Mouse (Mus musculus) retina, embryonic 14.5 days (tissue): ENCODE results near the gene Esrrg.

Experiments
- DNase-seq: peaks from one replicate; pipeline ENCODE4 v3.0.0-alpha.2; 2015; ENCODE audit warnings: low spot score

Gene Esrrg

GRCm38 (mm10) chr1:187770234-187770633 is 161.6 kb downstream of the Esrrg start:
- no peak for DNase-seq

GRCm38 (mm10) chr1:187771067-187771466 is 162.5 kb downstream of the Esrrg start:
- DNase-seq, result no peak

DNA sequence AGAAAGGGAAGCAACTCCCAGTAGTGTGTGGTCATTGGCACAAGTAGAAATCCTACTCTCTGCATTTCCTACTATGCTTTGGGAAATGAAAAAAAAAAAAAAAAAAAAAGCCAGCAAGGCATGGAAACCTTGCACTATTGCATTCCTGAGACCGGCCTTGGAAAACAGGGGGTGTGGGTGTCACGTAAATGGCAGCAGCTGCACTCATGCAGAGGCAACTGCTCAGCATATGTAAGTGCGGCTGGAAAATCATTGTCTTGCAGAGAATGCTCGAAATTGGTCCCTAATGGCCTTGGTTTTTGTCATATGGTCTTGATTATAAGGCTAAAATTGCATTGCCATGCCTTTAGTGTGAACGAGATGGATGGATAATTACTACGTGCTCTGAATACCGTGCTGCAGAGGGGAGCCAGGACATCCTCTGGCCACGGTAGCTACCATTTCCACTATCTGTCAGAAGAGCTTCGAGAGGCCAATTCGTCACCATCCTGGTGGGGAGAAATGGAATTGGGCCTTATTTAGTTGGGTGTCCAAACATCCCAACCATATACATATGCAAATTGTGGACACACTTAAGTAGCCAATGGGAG is 171.1 kb downstream of the Esrrg start:
- DNase-seq, result no peak

- no peak for DNase-seq
Measured at GRCm38 (mm10) chr1:187785226-187785625, 176.6 kb downstream of the Esrrg start.

DNA sequence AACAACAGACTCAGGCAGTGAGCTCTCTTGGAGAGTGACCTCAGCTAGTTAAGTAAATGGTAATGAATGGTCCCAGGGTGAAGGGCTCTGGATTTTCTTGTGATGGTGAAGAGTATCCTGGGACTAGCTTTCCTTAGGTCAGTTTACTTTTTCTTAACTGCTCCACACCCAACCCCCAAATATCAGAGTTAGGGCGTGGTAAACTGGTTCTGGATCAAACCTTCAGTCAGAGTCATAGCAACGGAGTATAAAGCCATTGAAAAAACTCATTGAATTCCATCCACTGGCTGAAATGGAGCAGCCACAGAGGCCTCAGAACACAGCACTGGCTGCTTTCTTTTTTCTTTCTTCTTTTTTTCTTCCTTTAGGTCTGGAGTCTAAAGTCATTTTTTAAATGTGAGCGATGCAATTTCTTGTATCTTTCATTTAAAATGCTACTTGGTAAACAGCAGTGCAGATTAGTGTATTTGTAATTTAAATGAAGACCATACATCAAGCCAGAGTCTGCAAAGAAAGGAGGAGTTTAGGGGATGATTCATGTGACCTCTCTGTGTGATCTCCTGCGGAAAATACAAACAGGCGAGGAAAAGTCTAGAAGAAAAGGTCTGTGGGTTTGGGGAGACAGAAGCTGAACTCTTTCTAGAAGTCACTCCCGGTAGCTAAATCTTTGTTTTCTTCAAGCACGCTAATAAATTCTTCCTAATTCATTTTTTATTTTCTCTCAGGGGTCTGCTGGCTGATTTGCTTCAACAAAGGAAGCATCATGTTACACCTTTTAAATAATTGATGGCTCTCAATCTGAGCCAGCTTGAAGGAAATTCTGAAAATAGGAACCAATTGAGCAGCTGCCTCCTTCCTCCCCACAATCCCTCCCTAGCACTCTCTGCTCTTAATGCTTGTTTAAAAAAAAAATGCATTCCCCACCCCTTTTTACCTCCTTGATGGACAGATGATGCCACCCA is 178.7 kb downstream of the Esrrg start:
- DNase-seq, result peak; percentile 62

DNA sequence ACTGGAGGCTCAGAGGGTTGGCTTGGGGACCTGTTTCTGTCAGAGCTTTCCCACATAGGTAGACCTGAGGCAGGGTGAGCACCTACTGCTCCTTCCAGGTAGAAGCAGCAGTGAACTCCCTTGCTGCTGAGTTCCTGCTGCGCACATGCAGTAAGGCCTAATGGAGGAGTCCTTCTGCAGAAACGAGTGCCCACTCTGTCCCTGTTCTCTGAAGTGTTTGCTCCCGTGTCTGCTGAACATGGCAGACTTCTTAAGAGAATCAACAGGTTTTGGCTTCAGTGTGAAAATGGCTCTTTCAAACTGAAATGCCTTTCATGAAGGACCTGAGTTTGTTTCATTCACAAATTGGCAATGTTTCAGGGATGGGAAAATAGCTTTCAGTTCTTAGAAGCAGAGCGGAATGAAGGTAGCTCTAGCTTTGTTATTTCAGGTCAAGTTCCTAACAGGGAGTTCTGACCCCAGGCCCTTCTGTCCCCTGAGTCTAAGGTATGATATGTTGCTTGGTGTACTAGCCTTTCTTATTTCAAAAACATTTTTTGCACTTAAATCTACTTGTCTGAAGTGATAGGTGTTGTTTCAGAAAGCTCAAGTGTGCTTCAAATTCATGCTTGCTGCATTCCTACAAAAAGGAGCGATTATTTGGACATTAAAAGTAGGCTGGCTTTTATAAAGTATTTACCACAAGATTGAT is 185.8 kb downstream of the Esrrg start:
- no peak for DNase-seq

DNA sequence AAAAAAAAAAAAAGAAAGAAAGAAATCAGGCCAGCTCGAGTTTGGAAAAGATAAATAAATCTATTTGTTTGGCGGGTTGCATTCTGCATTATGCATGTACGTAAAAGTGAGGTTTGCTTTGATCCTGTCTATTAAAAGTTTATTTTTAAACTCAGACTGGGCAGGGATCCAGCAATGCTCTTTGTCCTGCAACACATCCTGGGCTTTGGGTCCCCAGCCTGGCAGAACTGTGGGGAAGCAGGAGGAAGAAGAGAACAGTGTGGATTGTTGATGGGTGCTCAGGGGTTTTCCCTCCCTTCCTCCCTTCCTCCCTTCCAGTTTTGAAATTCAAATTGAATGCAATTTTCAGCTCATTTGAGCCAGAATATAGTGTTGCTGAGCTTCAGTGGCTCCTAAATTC is 187.0 kb downstream of the Esrrg start:
- DNase-seq, result no peak

DNA sequence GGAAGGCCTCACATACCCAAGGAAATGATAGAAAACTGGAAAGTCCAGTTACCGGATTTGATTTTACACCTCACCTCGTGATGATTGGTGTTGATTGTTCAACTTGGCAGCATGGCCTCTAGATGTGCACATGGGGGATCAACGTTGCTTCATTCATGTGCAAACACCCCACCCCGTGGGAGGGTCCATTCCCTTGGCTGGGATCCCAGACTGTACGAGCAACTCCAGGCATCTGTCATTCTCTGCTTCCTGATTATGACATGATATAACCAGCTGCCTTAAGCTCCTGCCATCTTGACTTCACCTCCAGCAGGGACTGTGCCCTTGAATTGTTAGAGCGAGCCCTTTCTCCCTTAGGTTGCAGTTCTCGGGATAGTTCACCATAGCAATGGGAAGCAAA is 190.7 kb downstream of the Esrrg start:
- DNase-seq, result no peak

DNA sequence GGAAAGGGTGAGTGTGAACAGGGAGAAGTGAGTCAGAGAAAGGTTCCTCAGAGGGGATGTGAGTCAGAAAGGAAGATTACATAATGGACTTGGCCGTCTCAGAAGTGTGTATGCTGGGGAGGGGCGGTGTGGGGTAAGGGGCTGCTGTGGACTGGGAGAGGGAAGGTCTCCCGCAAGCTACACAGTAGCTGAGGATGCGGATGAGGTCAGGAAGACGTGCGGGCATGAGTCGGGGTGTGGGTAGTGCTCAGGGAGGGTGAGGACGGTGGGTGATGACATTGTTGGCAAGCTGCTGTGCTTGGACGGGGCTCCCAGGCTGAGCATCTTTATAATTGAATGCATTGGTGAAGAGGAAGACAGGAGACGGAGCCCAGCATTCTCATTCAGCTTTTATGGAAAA is 192.2 kb downstream of the Esrrg start:
- no peak for DNase-seq

DNA sequence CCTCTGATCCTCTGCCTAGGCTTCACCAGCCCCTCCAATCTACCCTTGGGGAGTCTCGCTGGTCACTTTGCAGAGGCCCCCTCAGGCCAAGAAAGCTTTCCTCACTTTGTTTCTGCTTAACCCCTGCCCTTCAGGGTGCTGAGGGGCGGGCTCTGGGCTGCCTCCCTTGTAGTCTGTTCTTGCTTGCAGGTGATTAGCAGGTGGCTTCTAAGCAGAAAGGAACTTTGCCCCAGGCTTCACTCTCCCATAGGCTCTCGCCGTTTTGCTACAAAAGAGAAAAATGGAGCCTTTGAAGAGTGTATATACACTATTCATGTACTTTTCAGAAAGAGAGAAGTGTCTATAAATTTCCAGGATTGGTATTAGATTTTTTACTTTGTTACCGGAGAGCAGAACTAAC is 195.0 kb downstream of the Esrrg start:
- no peak for DNase-seq

GRCm38 (mm10) chr1:187803997-187804396 is 195.4 kb downstream of the Esrrg start:
- DNase-seq, result peak; percentile 34

GRCm38 (mm10) chr1:187805001-187805400 is 196.4 kb downstream of the Esrrg start:
- DNase-seq, result no peak

DNA sequence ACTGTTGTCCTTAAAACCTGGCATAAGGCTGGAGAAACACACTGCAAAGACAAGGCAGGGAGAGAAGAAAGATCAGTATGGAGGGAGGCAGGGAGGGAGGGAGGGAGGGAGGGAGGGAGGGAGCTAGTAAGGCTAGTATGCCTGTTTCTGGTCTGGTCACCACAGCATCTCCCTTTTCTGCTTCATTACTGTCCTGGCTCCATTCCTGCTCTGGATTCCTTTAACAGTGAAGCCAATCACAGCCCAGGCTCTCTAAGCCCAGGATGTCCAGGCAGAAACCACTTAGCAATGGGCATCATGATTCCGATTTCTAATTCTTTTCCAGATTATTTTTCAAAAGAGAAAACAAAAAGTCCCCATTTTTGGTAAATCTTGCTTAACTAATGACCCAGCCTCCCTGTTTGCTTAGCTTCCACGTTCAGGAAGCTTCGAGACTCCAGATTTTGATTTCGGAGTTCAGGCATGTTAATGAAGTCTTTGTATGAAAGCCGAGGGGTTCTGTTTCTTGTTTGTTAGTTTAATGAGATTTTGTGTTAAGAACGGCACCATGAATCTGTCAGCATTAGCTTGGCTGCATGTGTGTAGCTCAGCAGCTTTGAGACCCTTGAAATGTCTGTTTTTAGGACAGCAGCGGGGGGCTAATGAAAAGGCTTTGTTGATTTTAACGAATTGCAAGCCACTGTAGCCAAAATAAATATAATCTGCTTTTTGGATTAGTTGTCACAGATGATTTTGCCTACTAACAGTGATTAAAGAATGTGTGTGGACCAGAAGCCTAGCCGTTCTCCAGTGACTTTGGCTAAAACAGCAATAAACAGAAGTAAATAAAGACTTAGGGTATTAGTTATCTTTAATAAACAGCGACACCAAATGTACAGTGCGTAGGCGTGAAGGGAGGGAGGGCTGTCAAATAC is 199.1 kb downstream of the Esrrg start:
- DNase-seq, result peak; percentile 24

GRCm38 (mm10) chr1:187808391-187808922 is 199.9 kb downstream of the Esrrg start:
- no peak for DNase-seq

DNA sequence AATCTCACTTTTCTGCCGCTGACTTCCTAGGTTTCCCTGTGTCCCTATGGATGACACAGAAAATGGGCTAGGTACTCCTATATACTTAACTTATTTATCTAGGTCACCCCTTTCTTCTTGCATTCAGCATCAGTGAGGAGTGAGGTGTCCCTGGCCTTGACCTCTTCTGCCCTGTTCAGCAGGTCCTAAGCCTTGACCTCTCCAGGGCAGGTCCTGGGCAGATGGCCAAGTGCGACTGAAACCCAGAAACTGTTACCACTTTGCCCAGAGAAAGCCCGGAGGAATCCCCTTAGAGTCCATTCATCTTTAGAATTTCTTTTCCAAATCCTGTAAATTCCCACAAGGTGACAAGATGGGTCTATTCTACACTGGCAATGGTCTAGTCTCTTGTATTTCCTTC is 201.0 kb downstream of the Esrrg start:
- DNase-seq, result no peak

GRCm38 (mm10) chr1:187819406-187819805 is 210.8 kb downstream of the Esrrg start:
- no peak for DNase-seq

GRCm38 (mm10) chr1:187821368-187821811 is 212.8 kb downstream of the Esrrg start:
- DNase-seq, result peak; percentile 41

DNA sequence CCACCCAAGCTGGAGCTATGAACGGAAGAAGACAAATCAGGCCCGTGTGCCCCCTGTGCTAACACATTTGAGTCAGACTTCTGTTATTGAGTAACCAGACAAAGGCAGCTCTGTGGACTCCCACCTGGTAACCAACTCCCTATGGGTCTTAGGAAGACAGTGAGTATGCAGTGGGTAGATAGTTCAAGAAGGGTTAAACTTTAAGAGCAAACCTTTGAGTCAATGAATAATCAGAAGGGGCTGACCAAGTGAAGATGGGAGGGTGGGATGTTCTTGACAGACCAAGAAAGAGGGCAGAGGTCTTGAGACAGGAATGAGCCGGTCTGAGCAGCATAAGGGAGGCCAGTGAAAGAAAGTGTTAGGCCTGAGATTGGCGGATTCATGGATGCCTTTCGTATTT is 214.8 kb downstream of the Esrrg start:
- DNase-seq, result no peak

- no peak for DNase-seq
Measured at GRCm38 (mm10) chr1:187825421-187826097, 217.0 kb downstream of the Esrrg start.

- DNase-seq, result no peak
Measured at GRCm38 (mm10) chr1:187826140-187826539, 217.5 kb downstream of the Esrrg start.

DNA sequence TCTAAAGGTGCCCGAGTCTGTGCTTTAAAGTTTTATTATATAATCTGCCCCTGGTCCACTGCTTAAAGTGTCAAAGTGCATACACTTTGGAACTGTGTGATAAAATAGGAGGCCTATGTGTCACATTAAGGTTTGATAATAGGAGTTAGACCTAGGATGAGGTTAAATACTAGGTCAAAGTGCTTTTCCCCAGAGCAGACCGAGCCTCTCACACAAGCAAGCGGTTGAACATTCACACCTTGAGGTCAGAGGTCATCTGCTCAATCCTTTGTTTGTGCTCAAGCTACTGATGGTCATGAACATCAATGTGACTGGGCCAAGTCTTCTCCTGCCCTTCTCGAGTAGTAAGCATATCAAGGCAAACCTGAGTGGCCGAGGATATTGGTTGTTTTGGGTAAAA is 218.3 kb downstream of the Esrrg start:
- peak; percentile 35 for DNase-seq
